Mouse (Mus musculus): ENCODE results near the gene A830018L16Rik. TPM values are rescaled to one million over a fixed set of nuclear protein-coding genes. Genes with fewer than 3 reads are reported as not detected.
A peak's percentile ranks its signal among the peaks of the same experiment; 100 is the strongest.
"Not testable (repeated sequence)": the region's sequence is repeated elsewhere in the genome, so short reads cannot be mapped to it uniquely, and the experiment has no call there.

Gene A830018L16Rik
- total RNA-seq, 2 experiments from 2014 or later: 79.6 to 83.8 TPM

DNA sequence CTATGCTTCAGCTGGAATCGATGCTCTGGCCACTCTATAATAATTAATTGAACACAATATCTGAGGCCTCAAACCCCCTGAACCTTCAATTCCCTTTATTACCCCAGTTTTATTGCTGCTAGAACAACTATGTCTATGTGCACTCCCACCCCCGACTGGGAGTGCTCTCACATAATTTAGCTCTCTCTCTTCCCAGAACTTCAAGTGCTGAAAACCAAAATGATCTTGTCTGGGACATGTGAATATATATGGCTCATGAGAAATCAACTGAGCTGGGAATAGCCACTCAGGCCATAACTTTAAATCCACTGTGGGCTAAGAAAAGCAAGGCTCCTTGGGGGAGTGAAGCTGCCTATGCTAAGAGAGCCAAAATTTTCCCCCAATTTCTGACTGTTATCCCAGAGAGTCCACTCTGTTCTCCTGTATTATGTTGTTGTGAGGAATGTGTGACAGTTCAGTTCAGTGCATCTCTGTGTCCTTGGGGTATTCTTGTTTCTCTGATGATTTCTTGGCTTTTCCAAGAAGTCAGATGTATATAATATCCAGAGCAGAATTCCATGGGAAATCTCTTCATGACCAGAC lies 582.5 kb downstream of the A830018L16Rik start:
- DNase-seq (ENCODE audit: low spot score in 2 of 2): no peak

GRCm38 (mm10) chr1:11997574-11997973 lies 583.7 kb downstream of the A830018L16Rik start:
- DNase-seq (ENCODE audit: low spot score in 2 of 2): peak in 1 of 2 experiments; percentile 52

DNA sequence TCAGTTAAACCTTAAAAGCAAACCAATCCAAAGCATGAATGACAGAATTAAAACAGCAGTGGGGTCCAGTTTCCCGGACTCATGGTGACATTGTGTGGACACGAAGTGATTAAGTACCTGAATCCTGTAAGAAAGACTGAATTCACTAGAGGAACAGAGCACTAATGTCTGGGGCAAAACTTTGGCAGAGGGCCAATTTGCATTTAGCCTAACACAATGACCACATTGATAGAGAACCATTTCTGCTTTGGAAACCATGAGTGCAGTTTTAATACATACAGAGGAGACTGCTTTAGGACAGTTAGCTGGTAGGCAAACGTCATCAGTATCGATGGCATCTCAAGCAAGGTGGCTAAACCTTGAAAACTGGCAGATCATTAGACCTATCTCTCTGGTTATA lies 586.7 kb downstream of the A830018L16Rik start:
- no peak for DNase-seq (ENCODE audit: low spot score in 2 of 2)

GRCm38 (mm10) chr1:12008789-12009550 lies 595.1 kb downstream of the A830018L16Rik start:
- DNase-seq (ENCODE audit: low spot score in 2 of 2): no peak

DNA sequence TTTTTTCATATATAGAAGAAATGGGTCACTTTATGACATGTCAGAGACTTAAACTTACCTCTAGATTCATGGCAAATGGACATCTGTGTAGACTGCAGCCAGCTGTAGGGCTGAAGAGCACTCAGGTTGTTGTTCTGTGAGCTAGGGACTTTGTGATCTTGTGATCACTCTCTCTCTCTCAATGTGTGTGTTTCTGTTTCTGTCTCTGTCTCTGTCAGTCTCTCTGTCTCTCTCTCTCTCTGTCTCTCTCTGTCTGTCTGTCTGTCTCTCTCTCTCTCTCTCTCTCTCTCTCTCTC lies 595.6 kb downstream of the A830018L16Rik start:
- no peak for DNase-seq (ENCODE audit: low spot score in 2 of 2)

DNA sequence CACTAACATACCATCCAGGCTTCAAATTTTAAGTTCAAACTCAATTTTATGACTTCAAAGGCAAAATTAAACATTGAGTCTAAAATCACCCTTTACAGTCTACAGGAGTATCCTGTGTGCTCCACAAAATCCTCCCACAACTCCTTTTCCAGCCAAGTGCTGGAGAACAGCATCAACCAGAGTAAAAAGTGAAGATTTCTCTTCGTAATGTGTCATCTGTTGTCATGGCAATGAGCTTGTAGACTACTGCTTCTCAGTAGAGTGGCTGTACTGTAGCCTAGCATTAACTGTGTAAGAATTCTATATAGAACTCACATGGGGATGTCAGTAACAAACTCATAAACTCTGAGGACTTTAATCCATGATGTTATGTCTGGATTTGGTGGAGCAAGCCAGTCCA lies 596.7 kb downstream of the A830018L16Rik start:
- DNase-seq (ENCODE audit: low spot score in 2 of 2): no peak

GRCm38 (mm10) chr1:12020646-12021045 lies 606.7 kb downstream of the A830018L16Rik start:
- not testable (repeated sequence) for DNase-seq (ENCODE audit: low spot score in 2 of 2)
